Mouse (Mus musculus) mesoderm, embryonic 11.5 days (tissue): Measurements from ENCODE around the gene Sfmbt1.
"Not testable (repeated sequence)": the region's sequence is repeated elsewhere in the genome, so short reads cannot be mapped to it uniquely, and the experiment has no call there.

Source experiments
- DNase-seq: peaks from one replicate; pipeline ENCODE4 v3.0.0-alpha.2; 2012; ENCODE audit warnings: low read depth, low spot score

Gene Sfmbt1

GRCm38 (mm10) chr14:30716051-30716952 is 1.7 kb downstream of the Sfmbt1 start:
- peak; percentile 60 for DNase-seq

- DNase-seq: peak; percentile 29
Measured at GRCm38 (mm10) chr14:30716953-30717285, 2.3 kb downstream of the Sfmbt1 start.

GRCm38 (mm10) chr14:30718696-30719095 is 4.0 kb downstream of the Sfmbt1 start:
- not testable (repeated sequence) for DNase-seq

GRCm38 (mm10) chr14:30719514-30719913 is 4.9 kb downstream of the Sfmbt1 start:
- DNase-seq: no peak

- no peak for DNase-seq
Measured at GRCm38 (mm10) chr14:30721850-30722249, 7.2 kb downstream of the Sfmbt1 start.

- DNase-seq: no peak
Measured at GRCm38 (mm10) chr14:30722406-30722805, 7.8 kb downstream of the Sfmbt1 start.

GRCm38 (mm10) chr14:30731896-30732295 is 17.2 kb downstream of the Sfmbt1 start:
- DNase-seq: no peak

- no peak for DNase-seq
Measured at GRCm38 (mm10) chr14:30734665-30735064, 20.0 kb downstream of the Sfmbt1 start.

- DNase-seq: no peak
Measured at GRCm38 (mm10) chr14:30735810-30736209, 21.2 kb downstream of the Sfmbt1 start.

- DNase-seq: no peak
Measured at GRCm38 (mm10) chr14:30736413-30736812, 21.8 kb downstream of the Sfmbt1 start.

- no peak for DNase-seq
Measured at GRCm38 (mm10) chr14:30743891-30744290, 29.2 kb downstream of the Sfmbt1 start.

- DNase-seq: no peak
Measured at GRCm38 (mm10) chr14:30746160-30746559, 31.5 kb downstream of the Sfmbt1 start.

- no peak for DNase-seq
Measured at GRCm38 (mm10) chr14:30757239-30757638, 42.6 kb downstream of the Sfmbt1 start.

GRCm38 (mm10) chr14:30761211-30761610 is 46.6 kb downstream of the Sfmbt1 start:
- DNase-seq: no peak

GRCm38 (mm10) chr14:30762131-30762903 is 47.7 kb downstream of the Sfmbt1 start:
- DNase-seq: no peak

GRCm38 (mm10) chr14:30762904-30763568 is 48.4 kb downstream of the Sfmbt1 start:
- no peak for DNase-seq

GRCm38 (mm10) chr14:30784614-30785013 is 70.0 kb downstream of the Sfmbt1 start:
- no peak for DNase-seq

- DNase-seq: no peak
Measured at GRCm38 (mm10) chr14:30789471-30789870, 74.8 kb downstream of the Sfmbt1 start.

GRCm38 (mm10) chr14:30792871-30793270 is 78.2 kb downstream of the Sfmbt1 start:
- no peak for DNase-seq

GRCm38 (mm10) chr14:30801756-30802155 is 87.1 kb downstream of the Sfmbt1 start:
- no peak for DNase-seq

GRCm38 (mm10) chr14:30821136-30821535 is 106.5 kb downstream of the Sfmbt1 start:
- DNase-seq: no peak

GRCm38 (mm10) chr14:30824456-30824995 is 109.9 kb downstream of the Sfmbt1 start:
- no peak for DNase-seq
